In genomic region chr9:112996204-112996603, GRCm38 (mm10) we compare ENCODE assay signal across 11 mouse cellular contexts.
DNase-seq lines count a peak whose midpoint lies in the region; ATAC-seq and TF ChIP-seq lines count a peak whose summit lies in the region.
"Had no signal": no experiment of that assay in that cellular context is flagged by ENCODE, and none has a peak within 500 bp of the region (broad histone marks: within the 10 kb centered on the region; RNA-seq: fewer than 3 reads in every experiment).

No protein-coding gene starts in this region.

- no peak for DNase-seq in heart, adult 2 months
- DNase-seq in G1E (ENCODE audit: low spot score), result peak; percentile 4
- DNase-seq in adrenal gland, postnatal 25 days, result no peak
- DNase-seq in testis, postnatal 14 days (ENCODE audit: low spot score), result no peak
- no peak for DNase-seq in frontal cortex, postnatal 25 days (ENCODE audit: low spot score in 2 of 2)
- DNase-seq: thymus, postnatal 36 days had no signal

- no peaks in the 10 kb centered on the region for H3K9me3 ChIP-seq in heart, embryonic 11.5 days (replicated peaks; ENCODE audit: control insufficient read depth, low read length)
- H3K9me3 ChIP-seq in G1E (replicated peaks), result peaks cover 4% of the 10 kb centered on the region; the same call in 1 of the 2 replicates
- no peaks in the 10 kb centered on the region; the same call in 1 of the 2 replicates for H3K9me3 ChIP-seq in erythroblast, embryonic 14.5 days (ENCODE audit: control insufficient read depth, low read length)
- H3K9me3 ChIP-seq: midbrain, embryonic 12.5 days had no signal

- peak; percentile 98 for ATAC-seq in heart, embryonic 11.5 days (replicated peaks; ENCODE audit: insufficient number of reproducible peaks, low FRiP score, low TSS enrichment)
- peak; percentile 90 for ATAC-seq in G1E (ENCODE audit: extremely low read depth, insufficient number of reproducible peaks, low FRiP score, poor library complexity, severe bottlenecking)
- peak; percentile 98 for ATAC-seq in megakaryocyte progenitor cell, adult 5-6 weeks (replicated peaks; ENCODE audit: poor library complexity)
- ATAC-seq: inflammation-experienced regulatory T-cells, adult 6 months had no signal

- no peak overlapping the region for H3K4me3 ChIP-seq in heart, embryonic 11.5 days (ENCODE audit: low read depth, low read length)
- no peak overlapping the region for H3K4me3 ChIP-seq in heart, adult 2 months
- H3K4me3 ChIP-seq in G1E (ENCODE audit: low read depth, low read length), result no peak overlapping the region
- peak overlapping the region; percentile 22 for H3K4me3 ChIP-seq in erythroblast, embryonic 14.5 days (replicated peaks)
- H3K4me3 ChIP-seq: midbrain, embryonic 12.5 days had no signal

- no peaks in the 10 kb centered on the region for H3K4me1 ChIP-seq in heart, embryonic 11.5 days (ENCODE audit: control insufficient read depth, insufficient read depth, low read length)
- no peaks in the 10 kb centered on the region for H3K4me1 ChIP-seq in heart, adult 2 months (ENCODE audit: control insufficient read depth, insufficient read depth, low read length)
- peaks cover 5% of the 10 kb centered on the region; the same call in 1 of the 2 replicates for H3K4me1 ChIP-seq in G1E (ENCODE audit: insufficient read depth, low read depth, low read length)
- peaks cover 47% of the 10 kb centered on the region for H3K4me1 ChIP-seq in erythroblast, embryonic 14.5 days (ENCODE audit: control insufficient read depth)
- H3K4me1 ChIP-seq: midbrain, embryonic 12.5 days had no signal

- H3K9ac ChIP-seq in heart, embryonic 11.5 days (ENCODE audit: low read depth, low read length), result no peak overlapping the region
- H3K9ac ChIP-seq in heart, adult 2 months (ENCODE audit: low read depth, low read length), result no peak overlapping the region
- H3K9ac ChIP-seq: midbrain, embryonic 12.5 days had no signal

- H3K4me2 ChIP-seq in heart, embryonic 11.5 days, result no peak overlapping the region
- H3K4me2 ChIP-seq: midbrain, embryonic 12.5 days had no signal

- no peak for TF ChIP-seq EP300 in heart, adult 2 months (IDR thresholded peaks at IDR 0.05; ENCODE audit: insufficient read depth, low read depth, low read length)

- no peak for TF ChIP-seq POLR2A in heart, adult 2 months (IDR thresholded peaks at IDR 0.05; ENCODE audit: insufficient read depth, low read depth, low read length)

- no peaks in the 10 kb centered on the region for H3K27me3 ChIP-seq in heart, embryonic 11.5 days (ENCODE audit: control insufficient read depth, insufficient read depth, low read length)
- H3K27me3 ChIP-seq in heart, adult 2 months (ENCODE audit: control insufficient read depth, insufficient read depth, low read length), result no peaks in the 10 kb centered on the region
- H3K27me3 ChIP-seq in G1E (ENCODE audit: insufficient read depth, low read length), result no peaks in the 10 kb centered on the region
- H3K27me3 ChIP-seq in erythroblast, embryonic 14.5 days (ENCODE audit: control insufficient read depth), result no peaks in the 10 kb centered on the region
- H3K27me3 ChIP-seq: midbrain, embryonic 12.5 days had no signal

- H3K36me3 ChIP-seq in heart, embryonic 11.5 days (ENCODE audit: control insufficient read depth, insufficient read depth, low read length), result no peaks in the 10 kb centered on the region
- no peaks in the 10 kb centered on the region for H3K36me3 ChIP-seq in heart, adult 2 months (ENCODE audit: control insufficient read depth, insufficient read depth, low read length)
- H3K36me3 ChIP-seq in G1E (replicated peaks), result no peaks in the 10 kb centered on the region
- no peaks in the 10 kb centered on the region for H3K36me3 ChIP-seq in erythroblast, embryonic 14.5 days (ENCODE audit: control insufficient read depth)
- H3K36me3 ChIP-seq: midbrain, embryonic 12.5 days had no signal

- TF ChIP-seq CTCF in heart, adult 2 months (IDR thresholded peaks at IDR 0.05), result no peak
- TF ChIP-seq CTCF in G1E (IDR thresholded peaks at IDR 0.05; ENCODE audit: low read depth, low read length), result no peak

- 77% methylated on average over 1 of the region's 1 CpGs for WGBS in heart, embryonic 11.5 days (ENCODE audit: insufficient replicate concordance)
- WGBS in heart, adult 2 months, result 63% methylated on average over 1 of the region's 1 CpGs

- intact Hi-C loops in heart, adult 2 months (cut with DNase I), result no loop called here

- H3K27ac ChIP-seq in heart, embryonic 11.5 days (ENCODE audit: low read depth, low read length), result no peak overlapping the region
- no peak overlapping the region for H3K27ac ChIP-seq in heart, adult 2 months
- H3K27ac ChIP-seq: midbrain, embryonic 12.5 days had no signal

- no peaks in the 10 kb centered on the region for H3K79me2 ChIP-seq in heart, adult 2 months (replicated peaks; ENCODE audit: control insufficient read depth, insufficient read depth, low read length)
